Mouse (Mus musculus) stomach, postnatal 0 days (tissue): Measurements from ENCODE around the gene Tpp1. TPM values are rescaled to one million over a fixed set of nuclear protein-coding genes. Genes with fewer than 3 reads are reported as not detected.

Experiments used
- ATAC-seq: fragments of 200-750 bp; cut with Nextera tagmentation; 2 replicates; pipeline ENCODE4 v1.8.0; 2017; ENCODE audit not compliant: low FRiP score, low TSS enrichment
- DNase-seq: peaks from one replicate; pipeline ENCODE4 v3.0.0-alpha.2; 2016; ENCODE audit warnings: low spot score
- H3K27ac ChIP-seq: fragments of 300-500 bp; sonication (generic); replicated peaks from 2 replicates; pipeline ENCODE4 v1.5.1; 2014; ENCODE audit warnings: mild to moderate bottlenecking, control low read depth
- H3K27me3 ChIP-seq: fragments of 300-500 bp; sonication (generic); 2 replicates; pipeline ENCODE4 v1.6.1; 2014; ENCODE audit warnings: low read length; ENCODE audit not compliant: control insufficient read depth, insufficient read depth
- H3K36me3 ChIP-seq: fragments of 300-500 bp; sonication (generic); 2 replicates; pipeline ENCODE4 v1.6.1; 2014; ENCODE audit warnings: low read length, mixed read lengths; ENCODE audit not compliant: control insufficient read depth, insufficient read depth
- H3K4me1 ChIP-seq: fragments of 300-500 bp; sonication (generic); replicated peaks from 2 replicates; pipeline ENCODE4 v1.6.1; 2014; ENCODE audit warnings: antibody characterized with exemption; ENCODE audit not compliant: control insufficient read depth, insufficient read depth
- H3K4me2 ChIP-seq: fragments of 300-500 bp; sonication (generic); replicated peaks from 2 replicates; pipeline ENCODE4 v1.6.1; 2014; ENCODE audit warnings: low read depth, mild to moderate bottlenecking, control low read depth, moderate library complexity
- H3K4me3 ChIP-seq: fragments of 300-500 bp; sonication (generic); 2 replicates; pipeline ENCODE4 v1.5.1; 2014; ENCODE audit warnings: low read depth, low read length, control low read depth
- H3K9ac ChIP-seq: fragments of 300-500 bp; sonication (generic); 2 replicates; pipeline ENCODE4 v1.6.1; 2014; ENCODE audit warnings: mild to moderate bottlenecking, low read length, control low read depth, mixed read lengths
- H3K9me3 ChIP-seq: fragments of 300-500 bp; sonication (generic); 2 replicates; pipeline ENCODE4 v1.6.1; 2016; ENCODE audit warnings: low read length; ENCODE audit not compliant: control insufficient read depth
- CTCF ChIP-seq: IDR thresholded peaks from 2 replicates; pipeline ENCODE4 v1.5.1; 2016; ENCODE audit warnings: antibody characterized with exemption, low read depth, mild to moderate bottlenecking, moderate library complexity
- EP300 ChIP-seq: optimal IDR thresholded peaks from 2 replicates; pipeline ENCODE3; 2016; ENCODE audit warnings: antibody characterized with exemption
- WGBS: fragments of 180-500 bp; shearing (Covaris S2); extraction: QIAGEN DNeasy Blood & Tissue Kit; methylation state at CpG from one replicate; pipeline ENCODE4 v1.1.7; 2014; 5-methylcytosine and 5-hydroxymethylcytosine counted together
- polyA plus RNA-seq: library from polyadenylated mRNA; unstranded; fragments of >200 nt; fragmentation: Nextera tagmentation; extraction: Ambion mirVana; gene quantifications from 2 replicates; pipeline ENCODE4 v1.2.1, GENCODE M21; 2015

The Tpp1 gene
- polyA plus RNA-seq = 46.1 and 52.6 TPM in 2 replicates

DNA sequence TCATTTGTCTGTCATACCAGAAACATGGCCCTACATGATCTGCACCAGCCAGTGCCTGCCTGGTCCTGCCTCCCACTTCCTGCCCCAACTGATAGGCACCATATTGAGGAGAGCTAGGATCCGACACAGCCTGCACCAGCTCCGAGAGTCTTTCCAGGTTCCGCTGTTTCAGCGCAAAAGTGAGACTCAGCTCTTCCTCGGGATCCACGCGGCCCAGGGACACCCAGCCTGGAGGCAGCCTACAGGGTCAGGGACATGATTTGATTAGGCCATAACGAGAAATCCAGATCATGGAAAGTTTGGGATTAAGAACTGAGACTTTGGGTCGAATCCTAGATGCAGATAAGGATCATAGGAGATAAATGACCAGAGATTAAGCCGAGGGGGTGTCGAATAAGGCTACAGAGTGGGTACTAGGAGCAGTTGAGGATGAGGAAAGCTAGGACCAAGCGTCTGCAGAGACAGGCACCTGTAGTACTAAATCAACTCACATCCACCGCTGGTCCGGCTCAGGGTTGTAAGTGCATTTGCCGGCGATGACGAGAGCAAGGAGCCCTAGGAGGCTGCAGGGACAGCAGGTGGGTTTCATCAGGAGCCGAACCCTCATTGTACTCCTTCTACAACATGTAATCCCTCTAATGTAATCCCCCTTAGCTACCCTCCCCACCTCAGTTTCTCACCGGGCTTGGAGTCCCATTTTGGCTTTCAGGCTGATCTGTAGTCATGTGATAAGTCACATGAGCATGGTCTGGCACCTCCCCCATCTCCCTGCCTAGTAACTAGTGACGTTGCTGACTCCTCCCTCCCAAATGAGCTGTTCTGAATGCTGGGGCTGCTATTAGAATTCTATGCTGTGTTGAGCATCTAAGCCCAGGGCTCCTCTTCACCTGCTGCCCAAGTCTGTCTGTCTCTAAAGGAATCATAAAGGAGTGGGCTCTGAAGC, at the start of gene Tpp1:
Gene Tpp1, minus strand, starts transcription at position 745 of the 943 bp plus-strand sequence.
- H3K9me3 ChIP-seq = no peaks in the 10 kb centered on the region
- WGBS = 18% methylated on average over 20 of the region's 20 CpGs
- DNase-seq = peak; percentile 93
- no peak for TF ChIP-seq CTCF
- no peak for TF ChIP-seq EP300
- H3K9ac ChIP-seq = peak within 1 kb of the TSS; percentile 72
- peaks cover 4% of the 10 kb centered on the region for H3K4me1 ChIP-seq
- peak within 1 kb of the TSS; percentile 69 for H3K4me3 ChIP-seq
- peak; percentile 95 for ATAC-seq
- peak within 1 kb of the TSS; percentile 65 for H3K27ac ChIP-seq
- H3K36me3 ChIP-seq = peaks cover 2% of the 10 kb centered on the region
- peak within 1 kb of the TSS; percentile 91 for H3K4me2 ChIP-seq
- no peaks in the 10 kb centered on the region for H3K27me3 ChIP-seq

DNA sequence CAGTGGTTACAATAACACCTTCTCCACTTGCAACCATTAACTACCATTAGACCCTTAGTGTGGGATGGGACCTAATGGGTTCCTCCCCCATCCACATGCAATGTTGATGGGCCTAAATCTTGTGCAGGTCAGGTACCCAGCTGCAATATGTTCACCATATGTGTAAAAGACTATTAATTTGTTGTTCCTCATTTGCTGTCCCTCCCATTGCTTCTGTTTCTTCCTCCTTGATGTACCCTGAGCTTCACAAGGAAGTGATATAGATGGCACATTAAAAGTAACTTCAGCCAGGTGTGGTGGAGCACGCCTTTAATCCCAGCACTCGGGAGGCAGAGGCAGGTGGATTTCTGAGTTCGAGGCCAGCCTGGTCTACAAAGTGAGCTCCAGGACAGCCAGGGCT, 44.9 kb upstream of the Tpp1 start:
- no peak overlapping the region for H3K4me2 ChIP-seq
- no peaks in the 10 kb centered on the region for H3K36me3 ChIP-seq
- no peak overlapping the region for H3K9ac ChIP-seq
- no peaks in the 10 kb centered on the region for H3K4me1 ChIP-seq
- H3K27me3 ChIP-seq = no peaks in the 10 kb centered on the region
- TF ChIP-seq EP300 (no peak), CTCF (no peak)
- H3K27ac ChIP-seq = no peak overlapping the region
- H3K9me3 ChIP-seq = no peaks in the 10 kb centered on the region
- 86% methylated on average over 2 of the region's 3 CpGs for WGBS
- ATAC-seq = no peak
- DNase-seq = no peak
- H3K4me3 ChIP-seq = no peak overlapping the region

DNA sequence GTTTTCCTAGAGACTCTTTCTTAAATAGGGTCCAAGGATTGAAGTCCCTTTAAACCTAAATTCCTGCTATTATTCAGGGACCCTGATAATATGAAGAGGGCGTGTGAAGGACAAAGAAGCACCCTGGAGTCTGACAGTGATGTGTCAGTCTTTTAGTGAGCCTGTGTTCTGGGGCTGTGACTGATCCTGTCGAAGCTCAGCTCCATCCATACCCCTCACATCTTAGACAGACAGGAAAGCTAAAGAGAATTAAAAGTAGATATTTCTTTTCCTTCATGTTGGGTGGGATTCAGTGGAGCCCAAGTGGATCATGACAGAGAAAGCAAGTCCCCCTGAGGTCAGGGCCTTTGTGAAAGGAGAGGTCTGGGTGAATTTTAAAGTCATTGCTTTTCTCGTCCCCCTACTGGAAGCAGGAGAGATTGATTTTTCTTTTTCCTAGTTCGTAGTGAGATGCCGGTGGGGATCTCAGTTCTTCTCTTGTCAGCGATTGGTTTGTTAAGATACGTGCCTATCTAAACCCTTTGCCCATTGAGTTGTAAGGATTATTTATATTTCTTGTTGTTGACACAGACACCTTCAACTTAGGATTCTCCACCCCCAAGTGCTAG, 43.8 kb upstream of the Tpp1 start:
- ATAC-seq (no peak), DNase-seq (no peak)
- Histone ChIP-seq H3K4me1 (no peaks in the 10 kb centered on the region), H3K27ac (no peak overlapping the region), H3K9ac (no peak overlapping the region), H3K27me3 (no peaks in the 10 kb centered on the region), H3K9me3 (no peaks in the 10 kb centered on the region), H3K4me3 (no peak overlapping the region), H3K36me3 (no peaks in the 10 kb centered on the region), H3K4me2 (no peak overlapping the region)
- TF ChIP-seq EP300 (no peak), CTCF (peak; percentile 59)
- WGBS = 33% methylated on average over 7 of the region's 7 CpGs

DNA sequence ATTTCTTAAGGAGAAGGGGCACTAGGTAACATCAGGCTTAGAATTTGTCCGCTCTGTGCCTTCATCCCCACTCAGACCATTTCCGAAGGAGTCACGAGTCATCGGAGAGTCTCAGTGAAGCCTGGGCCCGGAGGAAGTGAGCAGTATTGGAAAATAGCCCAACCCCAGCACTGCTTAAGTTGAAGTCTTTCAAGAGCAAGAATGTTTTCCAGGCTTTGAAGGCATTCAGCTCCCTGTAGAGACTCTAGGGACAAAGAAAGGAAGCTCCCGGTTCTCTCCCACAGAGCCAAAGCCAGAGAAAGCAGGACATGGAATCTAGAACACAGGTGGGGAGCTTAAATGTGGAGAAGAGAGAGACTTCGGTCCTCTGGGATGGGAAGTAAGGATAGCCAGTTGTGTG, 41.7 kb upstream of the Tpp1 start:
- no peak overlapping the region for H3K4me2 ChIP-seq
- TF ChIP-seq CTCF (no peak), EP300 (no peak)
- no peak overlapping the region for H3K4me3 ChIP-seq
- no peaks in the 10 kb centered on the region for H3K36me3 ChIP-seq
- H3K9ac ChIP-seq = no peak overlapping the region
- H3K27me3 ChIP-seq = no peaks in the 10 kb centered on the region
- no peak for ATAC-seq
- H3K4me1 ChIP-seq = no peaks in the 10 kb centered on the region
- H3K27ac ChIP-seq = no peak overlapping the region
- 73% methylated on average over 7 of the region's 7 CpGs for WGBS
- no peaks in the 10 kb centered on the region for H3K9me3 ChIP-seq
- DNase-seq = no peak

DNA sequence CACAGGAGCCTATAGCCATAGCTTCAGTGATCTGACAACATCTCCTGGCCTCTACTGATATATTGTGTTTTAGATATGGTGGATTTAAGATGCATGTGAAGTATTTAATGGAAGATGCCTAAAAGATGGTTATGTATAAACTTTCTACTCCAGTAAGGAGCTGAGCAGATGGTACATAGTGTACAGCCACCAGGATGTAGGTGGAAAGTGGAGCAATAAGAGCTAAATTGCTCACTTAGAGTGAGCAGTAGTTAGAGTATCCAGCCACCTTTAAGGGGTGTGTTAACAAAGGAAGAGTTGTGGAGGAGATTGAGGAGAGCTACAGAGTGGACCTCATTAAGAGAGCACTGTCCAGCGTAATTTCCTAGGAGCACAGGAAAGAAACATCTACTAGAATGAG, 39.1 kb upstream of the Tpp1 start:
- WGBS = 78% methylated on average over 1 of the region's 1 CpGs
- no peaks in the 10 kb centered on the region; the same call in 1 of the 2 replicates for H3K4me1 ChIP-seq
- ATAC-seq (no peak), DNase-seq (no peak)
- TF ChIP-seq EP300 (no peak), CTCF (no peak)
- no peaks in the 10 kb centered on the region for H3K9me3 ChIP-seq
- no peak overlapping the region for H3K27ac ChIP-seq
- no peaks in the 10 kb centered on the region for H3K36me3 ChIP-seq
- 0 out of 2 replicates have a peak, but pooled peaks cover 3% of the 10 kb centered on the region for H3K27me3 ChIP-seq
- H3K9ac ChIP-seq = no peak overlapping the region
- no peak overlapping the region for H3K4me2 ChIP-seq
- H3K4me3 ChIP-seq = no peak overlapping the region
